Mouse (Mus musculus): Measurements from ENCODE around the gene Olfr320. TPM values are rescaled to one million over a fixed set of nuclear protein-coding genes. Genes with fewer than 3 reads are reported as not detected.
A peak's percentile ranks its signal among the peaks of the same experiment; 100 is the strongest.

Olfr320 gene
- total and polyA plus RNA-seq, 2 experiments from 2014 or later: not detected

- Histone ChIP-seq H3K27ac (no peak overlapping the region), H3K9ac (replicated peaks; ENCODE audit: low read length) (no peak overlapping the region), H3K4me2 (ENCODE audit: low read depth, low read length) (no peak overlapping the region), H3K9me3 (ENCODE audit: low read length) (no peaks in the 10 kb centered on the region), H3K4me3 (ENCODE audit: low read length) (no peak overlapping the region), H3K36me3 (ENCODE audit: insufficient read depth, low read length) (no peaks in the 10 kb centered on the region), H3K4me1 (ENCODE audit: insufficient read depth, low read length) (no peaks in the 10 kb centered on the region), H3K27me3 (ENCODE audit: insufficient read depth, low read length) (no peaks in the 10 kb centered on the region)
- no peak for TF ChIP-seq CTCF (IDR thresholded peaks at IDR 0.05; ENCODE audit: low read depth)
- DNase-seq (ENCODE audit: low spot score) (no peak), ATAC-seq (no peak)
- 82% methylated on average over 13 of the region's 13 CpGs for WGBS
Observed at GRCm38 (mm10) chr11:58641638-58642358, 39.1 kb upstream of the Olfr320 start.

GRCm38 (mm10) chr11:58643350-58643749, 37.5 kb upstream of the Olfr320 start:
- H3K27ac ChIP-seq: no peak overlapping the region
- no peak overlapping the region for H3K9ac ChIP-seq (replicated peaks; ENCODE audit: low read length)
- H3K4me1 ChIP-seq (ENCODE audit: insufficient read depth, low read length): no peaks in the 10 kb centered on the region
- ATAC-seq (no peak), DNase-seq (ENCODE audit: low spot score) (peak; percentile 21)
- TF ChIP-seq CTCF (IDR thresholded peaks at IDR 0.05; ENCODE audit: low read depth): peak; percentile 61
- 37% methylated on average over 6 of the region's 6 CpGs for WGBS
- no peak overlapping the region for H3K4me2 ChIP-seq (ENCODE audit: low read depth, low read length)
- H3K27me3 ChIP-seq (ENCODE audit: insufficient read depth, low read length): no peaks in the 10 kb centered on the region
- no peaks in the 10 kb centered on the region for H3K9me3 ChIP-seq (ENCODE audit: low read length)
- H3K4me3 ChIP-seq (ENCODE audit: low read length): no peak overlapping the region
- H3K36me3 ChIP-seq (ENCODE audit: insufficient read depth, low read length): no peaks in the 10 kb centered on the region

GRCm38 (mm10) chr11:58655151-58655550, 25.7 kb upstream of the Olfr320 start:
- no peaks in the 10 kb centered on the region for H3K9me3 ChIP-seq (ENCODE audit: low read length)
- no peak overlapping the region for H3K27ac ChIP-seq
- no peak for ATAC-seq
- H3K36me3 ChIP-seq (ENCODE audit: insufficient read depth, low read length): no peaks in the 10 kb centered on the region
- no peak overlapping the region for H3K4me3 ChIP-seq (ENCODE audit: low read length)
- WGBS: 89% methylated on average over 3 of the region's 3 CpGs
- no peak overlapping the region for H3K4me2 ChIP-seq (ENCODE audit: low read depth, low read length)
- H3K9ac ChIP-seq (replicated peaks; ENCODE audit: low read length): no peak overlapping the region
- DNase-seq (ENCODE audit: low spot score): no peak
- TF ChIP-seq CTCF (IDR thresholded peaks at IDR 0.05; ENCODE audit: low read depth): no peak
- no peaks in the 10 kb centered on the region for H3K4me1 ChIP-seq (ENCODE audit: insufficient read depth, low read length)
- no peaks in the 10 kb centered on the region for H3K27me3 ChIP-seq (ENCODE audit: insufficient read depth, low read length)

- no peaks in the 10 kb centered on the region for H3K27me3 ChIP-seq (ENCODE audit: insufficient read depth, low read length)
Observed at GRCm38 (mm10) chr11:58658596-58658995, 22.3 kb upstream of the Olfr320 start, which contains the start of gene Olfr322. Gene Olfr322 (plus strand): TSS chr11:58658782.

GRCm38 (mm10) chr11:58669252-58669651, 11.6 kb upstream of the Olfr320 start:
- ATAC-seq (no peak), DNase-seq (ENCODE audit: low spot score) (no peak)
- H3K36me3 ChIP-seq (ENCODE audit: insufficient read depth, low read length): no peaks in the 10 kb centered on the region
- peak; percentile 12; the same call in 1 of the 2 replicates for TF ChIP-seq CTCF (IDR thresholded peaks at IDR 0.05; ENCODE audit: low read depth)
- no peaks in the 10 kb centered on the region for H3K9me3 ChIP-seq (ENCODE audit: low read length)
- no peak overlapping the region for H3K4me2 ChIP-seq (ENCODE audit: low read depth, low read length)
- no peaks in the 10 kb centered on the region for H3K4me1 ChIP-seq (ENCODE audit: insufficient read depth, low read length)
- no peak overlapping the region for H3K9ac ChIP-seq (replicated peaks; ENCODE audit: low read length)
- no peaks in the 10 kb centered on the region for H3K27me3 ChIP-seq (ENCODE audit: insufficient read depth, low read length)
- H3K4me3 ChIP-seq (ENCODE audit: low read length): no peak overlapping the region
- H3K27ac ChIP-seq: no peak overlapping the region

More at GRCm38 (mm10) chr11:58658596-58658995, 22.3 kb upstream of the Olfr320 start, which contains the start of gene Olfr322:
- Histone ChIP-seq H3K4me1 (ENCODE audit: insufficient read depth, low read length) (no peaks in the 10 kb centered on the region), H3K9ac (replicated peaks; ENCODE audit: low read length) (no peak within 1 kb of the TSS), H3K36me3 (ENCODE audit: insufficient read depth, low read length) (no peaks in the 10 kb centered on the region), H3K9me3 (ENCODE audit: low read length) (no peaks in the 10 kb centered on the region), H3K27ac (no peak within 1 kb of the TSS), H3K4me2 (ENCODE audit: low read depth, low read length) (no peak within 1 kb of the TSS), H3K4me3 (ENCODE audit: low read length) (no peak within 1 kb of the TSS)
- no peak for ATAC-seq
- no peak for DNase-seq (ENCODE audit: low spot score)
- no peak for TF ChIP-seq CTCF (IDR thresholded peaks at IDR 0.05; ENCODE audit: low read depth)
- WGBS: 85% methylated on average over 4 of the region's 4 CpGs

- no peak for ATAC-seq
- 54% methylated on average over 4 of the region's 4 CpGs for WGBS
- Histone ChIP-seq H3K9me3 (ENCODE audit: low read length) (no peaks in the 10 kb centered on the region), H3K27me3 (ENCODE audit: insufficient read depth, low read length) (no peaks in the 10 kb centered on the region), H3K27ac (no peak overlapping the region), H3K4me3 (ENCODE audit: low read length) (no peak overlapping the region), H3K4me2 (ENCODE audit: low read depth, low read length) (no peak overlapping the region), H3K9ac (replicated peaks; ENCODE audit: low read length) (no peak overlapping the region), H3K36me3 (ENCODE audit: insufficient read depth, low read length) (no peaks in the 10 kb centered on the region), H3K4me1 (ENCODE audit: insufficient read depth, low read length) (no peaks in the 10 kb centered on the region)
- peak; percentile 14; the same call in 1 of the 2 replicates for TF ChIP-seq CTCF (IDR thresholded peaks at IDR 0.05; ENCODE audit: low read depth)
- DNase-seq (ENCODE audit: low spot score): peak; percentile 8
Observed at GRCm38 (mm10) chr11:58671825-58672224, 9.1 kb upstream of the Olfr320 start.

- Histone ChIP-seq H3K9ac (replicated peaks; ENCODE audit: low read length) (no peak within 1 kb of the TSS), H3K27me3 (ENCODE audit: insufficient read depth, low read length) (no peaks in the 10 kb centered on the region), H3K4me2 (ENCODE audit: low read depth, low read length) (no peak within 1 kb of the TSS), H3K9me3 (ENCODE audit: low read length) (0 out of 2 replicates have a peak, but pooled peaks cover 3% of the 10 kb centered on the region), H3K4me1 (ENCODE audit: insufficient read depth, low read length) (no peaks in the 10 kb centered on the region), H3K27ac (no peak within 1 kb of the TSS), H3K36me3 (ENCODE audit: insufficient read depth, low read length) (no peaks in the 10 kb centered on the region), H3K4me3 (ENCODE audit: low read length) (no peak within 1 kb of the TSS)
- ATAC-seq (no peak), DNase-seq (ENCODE audit: low spot score) (no peak)
- TF ChIP-seq CTCF (IDR thresholded peaks at IDR 0.05; ENCODE audit: low read depth): no peak
- 80% methylated on average over 3 of the region's 3 CpGs for WGBS
Observed at GRCm38 (mm10) chr11:58698862-58699261, 18.0 kb downstream of the Olfr320 start, which contains the start of gene Olfr319. Gene Olfr319 (plus strand): TSS chr11:58699162.

Data from hindbrain, postnatal 0 days (tissue).